Mouse (Mus musculus) C2C12 (cell line): ENCODE measurements around the gene Dyrk1b. TPM values are rescaled to one million over a fixed set of nuclear protein-coding genes. Genes with fewer than 3 reads are reported as not detected.

Experiments used
- H3K27me3 ChIP-seq: one replicate; pipeline ENCODE4 v1.6.1; 2011; ENCODE audit not compliant: control insufficient read depth, insufficient read depth, insufficient read length
- H3K36me3 ChIP-seq: one replicate; pipeline ENCODE4 v1.6.1; 2011; ENCODE audit not compliant: control insufficient read depth, insufficient read depth
- H3K4me3 ChIP-seq: one replicate; pipeline ENCODE4 v1.5.1; 2011; ENCODE audit warnings: mild to moderate bottlenecking, control low read depth; ENCODE audit not compliant: poor library complexity, insufficient read depth, severe bottlenecking
- H3K79me2 ChIP-seq: one replicate; pipeline ENCODE4 v1.6.1; 2011; ENCODE audit not compliant: control insufficient read depth, insufficient read depth
- H3K79me3 ChIP-seq: one replicate; pipeline ENCODE4 v1.6.1; 2011; ENCODE audit warnings: low read depth, control low read depth
- H3ac ChIP-seq: one replicate; pipeline ENCODE3; 2011; ENCODE audit warnings: low read depth; ENCODE audit not compliant: control insufficient read depth, insufficient read length
- CEBPB ChIP-seq: IDR thresholded peaks from one replicate; pipeline ENCODE4 v1.6.1; 2011; ENCODE audit warnings: low read depth, mild to moderate bottlenecking, control low read depth, moderate library complexity
- CTCF ChIP-seq: IDR thresholded peaks from one replicate; pipeline ENCODE4 v1.5.1; 2011; ENCODE audit not compliant: control insufficient read depth, insufficient read depth, insufficient read length
- FOSL1 ChIP-seq: IDR thresholded peaks from one replicate; pipeline ENCODE4 v1.8.0; 2011; ENCODE audit warnings: mild to moderate bottlenecking, low read length; ENCODE audit not compliant: poor library complexity, insufficient read depth, severe bottlenecking
- MAX ChIP-seq: IDR thresholded peaks from one replicate; pipeline ENCODE4 v1.6.1; 2011; ENCODE audit warnings: mild to moderate bottlenecking, control low read depth
- MYOD1 ChIP-seq: IDR thresholded peaks from one replicate; pipeline ENCODE4 v1.6.1; 2011; ENCODE audit warnings: low read depth; ENCODE audit not compliant: control insufficient read depth, insufficient read length
- MYOG ChIP-seq: IDR thresholded peaks from one replicate; pipeline ENCODE4 v1.6.1; 2011; ENCODE audit not compliant: control insufficient read depth, insufficient read length; ENCODE audit errors: extremely low read depth
- USF1 ChIP-seq: IDR thresholded peaks from one replicate; pipeline ENCODE4 v1.6.1; 2011; ENCODE audit warnings: low read depth, mild to moderate bottlenecking, control low read depth, moderate library complexity
- polyA plus RNA-seq: library from polyadenylated mRNA; unstranded; fragments of >200 nt; fragmentation: generic; extraction: Trizol; gene quantifications from one replicate; pipeline ENCODE4 v1.2.1, GENCODE M21; 2012; ENCODE audit warnings: missing spikeins

The Dyrk1b gene
- polyA plus RNA-seq, 1 experiment: 5.3 TPM

DNA sequence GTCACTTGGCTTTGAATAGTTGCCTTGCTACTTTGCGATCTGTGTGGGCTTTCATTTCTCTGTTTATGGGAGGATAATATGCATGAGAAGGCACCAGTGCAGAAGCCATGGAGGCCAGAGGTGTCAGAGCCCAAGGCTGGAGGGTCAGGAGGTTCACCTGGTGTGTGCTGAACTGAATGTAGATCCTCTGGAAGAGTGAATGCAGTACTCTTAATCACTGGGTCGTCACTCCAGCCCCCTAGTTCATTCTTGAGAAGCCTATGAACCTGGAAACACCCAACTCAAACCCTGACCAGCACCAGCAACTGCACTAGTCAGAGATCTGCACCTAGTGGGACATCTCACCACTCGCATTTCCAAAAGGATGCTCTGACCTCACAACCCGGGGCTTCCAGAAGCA, 19.8 kb downstream of the Dyrk1b start:
- Histone ChIP-seq H3ac (no peak overlapping the region), H3K36me3 (peaks cover 4% of the 10 kb centered on the region), H3K4me3 (no peak overlapping the region), H3K27me3 (no peaks in the 10 kb centered on the region), H3K79me3 (no peaks in the 10 kb centered on the region), H3K79me2 (no peaks in the 10 kb centered on the region)
- TF ChIP-seq MYOD1 (no peak), MAX (no peak), FOSL1 (no peak), USF1 (no peak), CTCF (no peak), MYOG (no peak), CEBPB (no peak)

DNA sequence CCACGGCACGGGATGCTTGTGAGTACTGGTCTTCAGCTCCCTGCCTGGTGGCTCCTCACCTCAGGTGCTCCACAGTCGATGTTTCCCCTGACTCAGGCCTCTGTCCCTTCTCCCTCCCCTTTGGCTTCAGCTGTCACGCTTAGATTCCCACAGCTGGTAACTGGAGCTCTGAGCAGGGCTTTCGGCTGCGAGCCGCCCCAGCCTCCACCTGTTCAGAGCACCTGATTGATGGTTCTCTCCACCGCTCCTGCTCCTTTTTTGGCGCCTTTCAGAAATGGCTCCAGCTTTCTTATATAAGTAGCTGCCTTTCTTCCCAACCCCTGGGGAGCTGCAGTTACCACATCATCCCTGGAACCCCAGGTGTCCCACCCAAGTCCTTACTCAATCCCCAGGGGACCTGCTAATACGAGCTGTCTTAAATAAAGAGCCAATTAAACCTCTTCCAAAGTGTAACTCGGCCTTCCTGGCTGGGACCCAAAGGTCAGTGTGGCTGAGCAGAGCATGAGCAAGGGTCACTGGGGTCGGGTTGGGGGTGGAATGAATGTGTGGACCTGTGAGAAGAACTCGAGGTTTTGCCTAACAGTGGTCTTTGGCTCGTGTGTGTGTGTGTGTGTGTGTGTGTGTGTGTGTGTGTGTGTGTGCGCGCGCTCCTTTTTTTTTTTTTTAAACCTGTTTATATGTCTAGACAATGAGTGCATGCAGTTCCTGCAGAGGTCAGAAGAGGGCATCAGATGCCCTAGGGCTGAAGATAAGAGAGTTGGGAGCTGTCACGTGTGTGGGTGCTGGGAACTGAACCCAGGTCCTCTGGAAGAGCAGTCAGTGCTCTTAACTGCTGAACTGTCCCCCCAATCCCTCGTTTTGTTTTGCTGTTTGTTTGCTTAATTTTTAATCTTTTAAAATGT, 24.2 kb downstream of the Dyrk1b start:
- Histone ChIP-seq H3K27me3 (no peaks in the 10 kb centered on the region), H3K36me3 (no peaks in the 10 kb centered on the region), H3K79me3 (no peaks in the 10 kb centered on the region), H3ac (no peak overlapping the region), H3K4me3 (no peak overlapping the region), H3K79me2 (no peaks in the 10 kb centered on the region)
- TF ChIP-seq USF1 (no peak), MYOG (no peak), MYOD1 (peak; percentile 29)

DNA sequence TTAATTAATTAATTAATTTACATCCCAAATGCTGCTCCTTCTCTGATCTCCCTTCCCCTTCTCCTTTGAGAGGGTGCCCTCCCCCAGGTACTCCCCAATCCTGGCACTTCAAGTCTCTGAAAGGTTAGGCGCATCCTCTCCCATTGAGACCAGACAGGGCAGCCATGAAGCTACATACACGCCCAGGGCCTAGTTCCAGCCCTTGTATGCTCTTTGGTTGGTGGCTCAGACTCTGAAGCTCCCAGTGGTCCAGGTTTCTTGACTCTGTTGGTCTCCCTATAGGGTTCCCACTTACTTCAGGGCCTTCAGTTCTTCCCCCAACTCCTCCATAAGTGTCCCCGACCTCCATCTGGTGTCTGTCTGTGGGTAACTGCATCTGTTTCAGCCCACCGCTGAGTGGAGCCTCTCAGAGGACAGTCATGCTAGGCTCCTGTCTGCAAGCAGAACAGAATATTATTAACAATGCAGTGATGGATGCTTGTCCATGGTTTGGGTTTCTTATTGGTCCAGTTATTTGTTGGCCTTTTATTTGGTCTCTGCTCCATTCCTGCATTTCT, 26.9 kb downstream of the Dyrk1b start:
- H3ac ChIP-seq: no peak overlapping the region
- H3K79me2 ChIP-seq: no peaks in the 10 kb centered on the region
- no peaks in the 10 kb centered on the region for H3K79me3 ChIP-seq
- H3K27me3 ChIP-seq: no peaks in the 10 kb centered on the region
- H3K36me3 ChIP-seq: no peaks in the 10 kb centered on the region
- TF ChIP-seq CTCF (no peak), FOSL1 (no peak), CEBPB (no peak), MYOD1 (no peak), MYOG (no peak), MAX (no peak), USF1 (no peak)
- H3K4me3 ChIP-seq: no peak overlapping the region

DNA sequence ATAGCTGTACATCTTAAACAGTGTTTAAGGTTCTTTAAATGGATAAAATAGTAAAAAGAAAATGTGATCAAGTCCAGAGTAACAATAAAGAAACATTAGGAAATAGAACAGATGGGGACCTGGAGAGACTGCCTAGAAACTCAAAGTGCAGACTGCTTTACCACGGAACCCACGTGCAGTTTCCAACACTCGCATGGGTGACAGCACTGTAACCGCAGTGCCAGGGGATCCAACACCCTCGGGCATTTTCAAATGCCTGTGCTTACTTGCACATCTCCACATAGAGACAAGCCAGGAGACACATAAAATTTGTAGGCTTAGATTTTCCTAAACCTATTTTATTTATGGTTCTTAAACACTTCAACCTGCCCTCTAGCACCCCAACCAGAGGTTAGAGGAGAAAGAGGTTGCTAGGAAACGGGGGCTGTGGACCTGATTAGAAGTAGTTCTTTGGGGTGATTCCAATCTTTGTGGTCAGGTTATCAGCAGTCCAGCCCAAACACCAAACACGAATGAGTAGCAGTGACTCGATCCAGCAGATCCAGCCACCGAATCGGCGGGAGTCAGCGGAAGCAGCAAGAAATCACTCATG, 29.2 kb downstream of the Dyrk1b start:
- no peak overlapping the region for H3K4me3 ChIP-seq
- H3ac ChIP-seq: no peak overlapping the region
- no peaks in the 10 kb centered on the region for H3K79me2 ChIP-seq
- no peaks in the 10 kb centered on the region for H3K36me3 ChIP-seq
- TF ChIP-seq MYOD1: no peak
- TF ChIP-seq MYOG: no peak
- no peak for TF ChIP-seq MAX
- TF ChIP-seq CEBPB: no peak
- no peak for TF ChIP-seq CTCF
- TF ChIP-seq USF1: no peak
- no peak for TF ChIP-seq FOSL1
- H3K79me3 ChIP-seq: no peaks in the 10 kb centered on the region
- H3K27me3 ChIP-seq: no peaks in the 10 kb centered on the region

DNA sequence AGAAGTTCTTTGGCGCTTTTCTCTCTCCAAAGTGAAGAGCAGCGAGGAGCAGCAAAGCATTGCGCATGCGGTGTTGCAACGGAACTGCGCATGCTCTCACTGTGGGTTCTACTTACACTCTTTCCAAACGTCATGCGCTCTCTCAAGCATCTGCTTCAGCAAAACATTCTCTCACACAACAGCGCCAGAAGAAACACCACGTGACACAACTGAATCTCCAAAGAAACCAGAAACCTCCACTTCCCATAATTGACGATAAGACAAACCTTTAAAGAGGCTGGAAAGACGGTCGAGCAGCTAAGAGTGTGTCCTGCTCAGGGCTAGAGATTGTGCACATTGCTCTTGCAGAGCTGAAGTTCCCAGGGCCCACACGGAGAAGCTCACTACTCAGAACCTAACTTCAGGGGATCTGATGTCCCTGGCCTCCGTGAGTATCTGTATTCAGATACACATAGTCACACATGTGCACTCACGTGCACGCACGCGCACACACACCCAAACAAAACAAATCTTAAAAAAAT, 29.8 kb downstream of the Dyrk1b start:
- Histone ChIP-seq H3K4me3 (no peak overlapping the region), H3ac (no peak overlapping the region), H3K27me3 (no peaks in the 10 kb centered on the region), H3K79me3 (no peaks in the 10 kb centered on the region), H3K79me2 (no peaks in the 10 kb centered on the region), H3K36me3 (no peaks in the 10 kb centered on the region)
- TF ChIP-seq USF1: peak; percentile 67
- TF ChIP-seq MYOD1: no peak
- no peak for TF ChIP-seq CEBPB
- TF ChIP-seq CTCF: no peak
- no peak for TF ChIP-seq FOSL1
- no peak for TF ChIP-seq MYOG
- TF ChIP-seq MAX: no peak
